Mouse (Mus musculus) ES-E14 (cell line): ENCODE measurements around the gene Dpp6.

Experiments used
- HCFC1 ChIP-seq: IDR thresholded peaks from 2 replicates; pipeline ENCODE4 v1.6.1; 2012; ENCODE audit warnings: low read length, inconsistent platforms, borderline replicate concordance; ENCODE audit not compliant: insufficient read depth
- MAFK ChIP-seq: IDR thresholded peaks from 2 replicates; pipeline ENCODE4 v1.6.1; 2014; ENCODE audit warnings: mild to moderate bottlenecking, low read depth, low read length, inconsistent platforms; ENCODE audit not compliant: insufficient read depth
- ZC3H11A ChIP-seq: IDR thresholded peaks from 2 replicates; pipeline ENCODE4 v1.6.1; 2012; ENCODE audit warnings: low read depth, mild to moderate bottlenecking, inconsistent platforms, low read length, borderline replicate concordance
- ZNF384 ChIP-seq: IDR thresholded peaks from 2 replicates; pipeline ENCODE4 v1.6.1; 2012; ENCODE audit warnings: low read depth, low read length, inconsistent platforms

- TF ChIP-seq HCFC1 (no peak), ZC3H11A (no peak), MAFK (no peak), ZNF384 (no peak)
Measured at GRCm38 (mm10) chr5:27258636-27259035, 441.6 kb downstream of the Dpp6 start.
